Mouse (Mus musculus) cerebellum, adult 11-12 months (tissue): ENCODE measurements at regions not wholly inside any gene's neighbourhood (a gene's known extent, or its start where the extent isn't known, plus 50 kb on each side); places are given as distances from the start of the nearest gene placed in this dataset.
A peak's percentile ranks its signal among the peaks of the same experiment; 100 is the strongest.
"Not testable (repeated sequence)": the region's sequence is repeated elsewhere in the genome, so short reads cannot be mapped to it uniquely, and the experiment has no call there.

Experiments used
- DNase-seq: peaks from one replicate; pipeline ENCODE4 v3.0.0; 2022

DNA sequence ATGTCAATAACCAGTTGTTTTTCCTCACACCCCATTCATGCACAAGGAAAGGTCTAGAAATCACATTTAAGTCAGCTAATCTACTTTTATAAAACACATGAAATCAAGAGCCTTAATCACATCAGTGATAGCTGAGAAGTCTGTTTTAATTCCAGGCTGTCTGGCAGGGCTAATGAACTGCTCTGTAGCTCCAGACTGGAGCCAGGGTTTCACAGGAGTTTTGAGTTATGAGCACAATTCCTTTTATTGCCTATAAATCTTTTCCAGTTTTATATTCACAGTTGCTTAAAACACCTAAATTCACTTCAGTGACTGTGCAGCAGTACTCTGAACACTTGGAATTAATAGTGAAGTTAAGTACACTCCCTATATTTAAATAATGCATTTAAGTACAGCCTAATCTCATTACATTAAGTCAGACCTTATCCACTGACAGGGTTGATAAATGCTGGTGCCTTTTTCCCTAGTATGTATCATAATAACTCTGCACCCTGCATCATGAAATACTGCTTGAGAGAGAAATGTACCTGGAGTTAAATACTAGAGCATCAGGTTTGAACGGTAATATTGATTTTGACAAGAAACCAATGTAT lies 198.6 kb upstream of the Gria4 start:
- DNase-seq, result no peak

DNA sequence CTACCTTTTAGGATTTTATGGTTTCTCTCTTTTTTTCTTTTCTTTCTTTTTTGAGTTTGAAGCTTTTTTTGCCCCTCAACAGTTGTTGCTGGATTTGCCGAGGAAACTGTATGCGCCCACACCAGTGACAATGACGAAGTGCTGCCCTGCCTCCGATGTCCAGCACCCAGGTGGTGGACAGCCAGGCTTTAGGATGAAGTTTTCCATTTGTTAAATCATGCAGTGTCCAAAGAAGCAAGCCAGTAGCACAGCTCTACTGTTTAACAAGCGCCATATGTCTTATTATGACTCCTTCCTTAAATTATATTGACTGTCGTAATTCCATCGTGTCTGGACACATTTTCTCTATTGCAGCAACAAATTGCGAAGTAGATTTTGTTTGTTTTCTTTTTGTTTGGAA lies 183.4 kb upstream of the Gria4 start:
- DNase-seq, result not testable (repeated sequence)

DNA sequence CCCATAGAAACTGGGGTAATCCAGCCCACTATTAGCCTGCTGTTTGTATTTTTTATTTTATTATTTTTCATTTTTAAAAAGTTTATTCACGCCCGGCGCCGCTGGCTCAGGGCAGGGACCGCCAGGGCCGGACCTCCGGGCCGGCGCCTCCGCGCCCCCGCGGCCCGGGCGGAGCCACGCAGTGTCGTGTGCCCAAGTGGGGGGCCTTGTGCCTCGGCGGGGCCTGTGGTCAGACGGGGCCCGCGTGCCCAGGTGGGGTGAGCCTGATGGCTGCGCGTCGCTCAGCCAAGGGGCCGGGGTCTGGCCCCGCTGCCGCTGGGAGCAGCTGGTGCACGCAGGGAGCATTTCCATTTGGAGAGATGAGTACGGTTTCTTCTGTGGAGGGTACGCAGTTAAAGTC lies 181.5 kb upstream of the Gria4 start:
- no peak for DNase-seq

DNA sequence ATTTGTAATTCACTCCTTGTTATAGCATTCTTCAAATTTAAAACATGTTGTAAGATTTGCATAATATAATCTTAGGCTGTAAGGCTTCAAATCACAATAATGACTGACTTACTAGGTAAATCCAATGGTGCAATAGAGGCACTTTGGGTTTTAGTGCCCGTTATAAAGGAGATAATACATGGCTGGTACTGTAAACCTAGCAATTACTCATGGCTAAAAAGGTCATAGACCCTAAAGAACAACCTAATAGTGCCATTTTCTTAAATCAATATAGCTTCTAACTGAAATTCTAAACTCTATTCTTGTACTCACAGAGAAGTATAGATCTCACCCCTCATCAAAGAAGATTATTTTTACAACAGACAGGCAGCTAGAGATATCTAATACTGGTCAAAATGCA lies 179.0 kb upstream of the Gria4 start:
- DNase-seq, result no peak

DNA sequence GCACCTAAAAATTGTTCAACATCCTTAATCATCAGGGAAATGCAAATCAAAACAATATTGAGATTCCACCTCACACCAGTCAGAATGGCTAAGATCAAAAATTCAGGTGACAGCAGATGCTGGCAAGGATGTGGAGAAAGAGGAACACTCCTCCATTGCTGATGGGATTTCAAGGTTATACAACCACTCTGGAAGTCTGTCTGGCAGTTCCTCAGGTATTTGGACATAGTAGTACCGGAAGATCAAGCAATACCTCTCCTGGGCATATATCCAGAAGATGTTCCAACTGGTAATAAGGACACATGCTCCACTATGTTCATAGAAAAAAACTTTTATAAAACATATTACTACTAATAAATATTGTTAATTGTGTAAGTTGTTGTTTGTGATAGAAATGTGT lies 135.8 kb upstream of the Gria4 start:
- DNase-seq, result peak; percentile 29

DNA sequence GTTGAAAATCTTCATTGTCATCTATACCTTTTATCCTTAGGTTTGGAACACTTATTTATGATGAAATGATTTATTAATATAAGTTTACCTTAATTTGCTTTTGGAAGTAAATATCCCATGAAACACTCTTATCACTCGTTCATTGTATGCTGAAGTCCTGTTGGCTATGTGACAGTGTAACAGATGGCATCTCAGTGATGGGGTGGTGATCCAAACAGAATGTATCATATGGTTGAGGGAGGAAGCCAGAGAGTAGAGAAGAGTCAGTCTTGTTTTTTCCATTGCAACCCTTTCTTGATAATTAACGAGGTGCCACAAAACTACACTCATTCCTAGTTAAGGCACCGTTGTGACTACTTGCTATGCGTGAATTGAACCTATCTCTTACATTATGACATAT lies 134.3 kb upstream of the Gria4 start:
- DNase-seq, result peak; percentile 85

DNA sequence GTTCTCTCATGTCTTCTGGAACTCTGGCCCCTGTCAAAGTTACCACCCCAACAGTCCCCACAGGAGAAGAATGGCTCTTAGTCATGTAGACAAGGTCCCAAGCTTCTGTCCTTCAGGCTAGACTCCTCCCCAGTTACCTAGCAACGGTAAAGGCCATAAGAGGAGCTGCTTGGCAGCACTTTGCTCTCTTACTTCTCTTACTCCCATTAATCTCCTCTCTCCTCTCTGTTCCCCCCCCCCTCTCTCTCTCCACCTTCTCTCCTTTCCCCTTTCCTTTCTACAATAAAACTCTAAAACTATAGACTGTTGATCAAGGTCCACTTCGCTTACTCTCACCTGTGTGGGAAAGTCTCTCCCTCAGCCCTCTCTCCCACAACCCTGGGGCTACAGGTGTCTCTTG lies 114.5 kb upstream of the Gria4 start:
- no peak for DNase-seq

DNA sequence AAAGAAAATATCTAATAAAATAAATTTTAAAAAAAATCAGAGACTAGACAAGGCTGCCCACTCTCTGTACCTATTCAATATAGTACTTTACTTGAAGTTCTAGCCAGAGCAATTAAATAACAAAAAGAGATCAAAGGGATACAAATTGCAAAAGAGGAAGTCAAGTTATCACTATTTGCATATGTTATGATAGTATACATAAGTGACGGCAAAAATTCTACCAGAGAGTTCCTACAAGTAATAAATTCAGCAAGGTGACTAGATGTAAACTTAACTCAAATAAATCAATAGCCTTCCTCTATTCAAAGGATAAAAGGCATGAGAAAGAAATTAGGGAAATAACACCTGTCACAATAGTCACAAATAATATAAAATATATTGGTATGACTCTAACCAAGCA lies 89.4 kb upstream of the Gria4 start:
- no peak for DNase-seq
